Mouse (Mus musculus) kidney, postnatal 36 days (tissue): ENCODE data around the gene Crlf3.
"Not testable (repeated sequence)": the region's sequence is repeated elsewhere in the genome, so short reads cannot be mapped to it uniquely, and the experiment has no call there.

Experiments
- DNase-seq, 2 experiments: peaks; one replicate each; pipeline ENCODE4 v3.0.0; 2021 to 2022; ENCODE audit warnings: mixed read lengths in 2 of 2

Crlf3 gene

DNA sequence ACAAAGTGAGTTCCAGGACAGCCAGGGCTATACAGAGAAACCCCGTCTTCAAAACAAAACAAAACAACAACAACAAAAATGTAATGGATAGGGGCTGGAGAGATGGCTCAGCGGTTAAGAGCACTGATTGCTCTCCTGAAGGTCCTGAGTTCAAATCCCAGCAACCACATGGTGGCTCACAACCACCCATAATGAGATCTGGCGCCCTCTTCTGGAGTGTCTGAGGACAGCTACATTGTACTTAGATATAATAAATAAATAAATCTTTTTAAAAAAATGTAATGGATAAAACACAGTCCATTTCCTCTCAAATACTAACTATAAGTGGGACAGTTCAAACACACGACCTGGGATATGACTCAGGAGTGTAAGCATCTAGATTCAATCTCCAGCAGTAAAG is 14.4 kb downstream of the Crlf3 start:
- peak in 1 of 2 experiments; percentile 54 for DNase-seq

DNA sequence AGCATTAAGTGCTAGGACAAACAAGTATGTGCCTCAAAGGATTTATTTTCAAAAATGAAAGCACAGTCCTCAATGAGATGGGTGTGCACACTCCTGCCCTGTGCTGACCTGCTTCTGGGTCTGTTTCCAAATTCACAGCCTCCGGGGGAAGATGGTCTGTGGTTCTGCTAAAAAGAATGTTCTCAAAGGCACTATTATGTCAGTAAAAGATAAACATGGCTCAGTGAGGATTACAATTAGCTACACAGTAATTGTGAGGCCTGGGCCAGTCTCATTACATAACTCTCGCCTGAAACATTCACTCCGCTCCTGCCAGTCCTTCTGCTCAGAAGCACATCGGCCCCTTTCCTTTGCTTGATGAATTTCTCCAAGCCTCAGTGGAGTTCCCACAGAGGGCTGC is 18.6 kb downstream of the Crlf3 start:
- peak in 1 of 2 experiments; percentile 43 for DNase-seq

DNA sequence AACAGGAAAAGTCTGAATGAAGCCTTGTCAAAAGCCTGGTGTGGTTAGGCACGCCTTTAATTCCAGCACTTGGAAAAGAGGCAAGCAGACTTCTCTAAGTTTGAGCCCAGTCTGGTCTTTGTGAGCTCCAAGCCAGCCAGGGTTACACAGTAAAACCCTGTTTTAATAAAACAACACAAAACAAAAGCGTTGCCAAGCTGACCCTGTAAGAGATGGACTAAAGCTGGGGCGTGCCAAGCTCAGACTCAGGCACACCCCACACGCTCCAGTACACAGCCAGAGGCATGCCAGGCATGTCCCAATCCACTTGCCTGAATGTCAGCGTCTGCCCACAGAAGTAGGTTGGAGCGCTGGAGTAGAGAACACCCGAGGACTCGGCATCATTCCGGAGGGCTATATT is 24.6 kb downstream of the Crlf3 start:
- DNase-seq, result peak; percentile 53 to 63

DNA sequence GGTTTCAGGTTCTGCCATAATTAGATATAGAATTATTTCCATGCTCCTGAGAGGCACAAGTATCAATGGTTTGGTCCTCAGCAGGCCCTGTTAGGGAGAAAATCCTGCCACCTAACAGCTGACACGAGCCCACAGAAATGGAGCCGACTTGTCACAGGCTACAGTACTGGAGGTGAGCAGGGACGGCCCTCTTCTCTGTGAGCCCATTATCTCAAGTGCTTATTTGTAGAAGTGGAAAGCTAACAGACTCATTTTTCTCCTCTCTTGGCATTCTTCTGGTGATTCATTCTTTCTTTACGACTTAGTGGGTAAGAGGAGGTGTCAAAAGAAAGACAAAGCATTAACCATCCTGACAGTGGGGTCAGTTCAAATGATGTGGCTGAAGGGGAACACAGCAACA is 26.1 kb downstream of the Crlf3 start:
- no peak for DNase-seq

DNA sequence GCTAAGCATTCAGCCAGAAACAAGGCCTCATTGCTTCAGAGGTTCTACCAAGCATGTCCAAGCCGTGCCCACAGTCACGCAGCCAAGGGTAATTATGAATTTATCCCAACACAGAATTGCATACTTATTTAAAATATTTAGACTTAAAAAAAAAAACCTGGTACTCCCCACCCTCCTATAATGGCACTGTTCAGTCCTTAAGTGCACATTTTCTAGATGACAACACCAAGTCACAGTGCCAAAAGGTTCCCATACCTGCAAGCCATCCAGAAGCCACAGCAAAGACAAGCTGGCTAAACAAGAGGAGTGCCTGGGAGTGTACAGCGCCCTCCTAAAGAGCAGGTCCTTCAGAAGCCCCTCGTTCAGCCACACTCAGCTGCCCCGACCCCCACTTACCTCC is 27.6 kb downstream of the Crlf3 start:
- no peak for DNase-seq

DNA sequence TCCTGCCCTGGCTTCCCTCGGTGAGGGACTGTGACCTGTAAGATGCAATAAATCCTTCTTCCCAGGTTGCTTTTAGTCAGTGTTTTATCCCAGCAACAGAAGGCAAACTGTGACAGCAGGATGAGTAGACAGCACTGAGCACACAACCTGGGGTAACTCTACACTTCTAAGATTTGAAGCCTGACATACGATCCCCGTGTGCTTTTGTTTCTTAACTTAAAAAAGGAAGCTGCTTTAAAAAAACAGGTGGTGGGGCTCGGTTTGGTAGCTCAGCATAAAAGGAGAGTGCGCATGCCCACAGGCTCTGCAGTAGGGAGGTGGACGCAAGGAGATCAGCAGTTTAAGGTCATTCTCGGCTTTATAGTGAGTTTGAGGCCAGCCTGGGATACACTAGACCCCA is 28.3 kb downstream of the Crlf3 start:
- no peak for DNase-seq

GRCm38 (mm10) chr11:80050088-80050487 is 30.7 kb downstream of the Crlf3 start:
- no peak for DNase-seq

GRCm38 (mm10) chr11:80046856-80047255 is 33.9 kb downstream of the Crlf3 start:
- peak; percentile 36 to 46 for DNase-seq

DNA sequence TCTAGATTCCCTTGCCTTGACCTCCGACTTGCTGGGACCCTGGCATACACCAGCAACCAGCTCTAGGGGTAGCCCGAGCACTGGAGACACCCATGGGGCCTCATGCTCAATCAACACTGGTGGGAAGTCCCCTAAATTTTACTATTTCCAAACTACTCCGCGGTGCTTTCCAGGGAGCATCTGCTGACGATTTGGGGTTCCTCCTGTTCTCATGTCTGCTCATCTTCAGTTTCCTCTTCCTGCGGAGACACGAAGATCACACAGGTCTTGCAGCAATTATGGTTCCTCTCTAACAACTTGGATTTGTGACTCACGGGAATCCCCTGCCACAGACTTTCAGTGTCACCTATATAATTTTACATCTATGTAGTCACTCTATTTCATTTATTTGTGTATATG is 37.4 kb downstream of the Crlf3 start:
- no peak for DNase-seq

DNA sequence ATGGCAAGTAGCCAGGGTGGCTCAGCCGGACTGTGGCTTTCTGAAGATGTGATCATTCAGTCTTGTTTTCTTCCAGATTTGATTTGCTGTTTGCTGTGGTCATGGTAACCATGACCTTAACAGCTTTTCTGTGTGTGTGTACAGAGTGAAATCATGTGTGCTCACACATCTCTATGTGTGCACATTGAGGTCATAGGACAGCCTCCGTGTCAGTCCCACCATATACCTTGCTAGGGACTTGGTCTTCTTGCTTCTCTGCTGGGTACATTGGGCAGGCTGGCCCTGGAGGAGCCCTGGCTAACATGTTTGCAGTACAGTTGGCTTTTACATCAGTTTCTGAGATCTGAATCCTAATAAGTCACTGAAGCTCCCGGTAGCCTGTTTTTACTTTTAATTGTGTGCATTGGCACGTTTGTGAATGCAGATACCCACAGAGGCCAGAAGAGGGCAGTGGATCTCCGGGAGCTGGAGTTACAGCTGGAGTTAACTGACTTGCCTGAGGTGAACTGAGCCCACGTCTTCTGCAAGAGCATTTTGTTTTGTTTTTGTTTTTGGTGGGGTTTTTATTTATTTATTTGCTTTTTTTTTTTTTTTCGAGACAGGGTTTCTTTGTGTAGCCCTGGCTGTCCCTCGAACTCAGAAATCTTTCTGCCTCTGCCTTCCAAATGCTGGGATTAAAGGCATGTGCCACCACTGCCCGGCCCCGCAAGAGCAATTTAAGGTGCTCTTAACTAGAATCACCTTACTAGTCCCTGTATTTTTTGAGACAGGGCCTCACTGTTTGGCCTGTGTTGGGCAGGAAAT is 38.0 kb downstream of the Crlf3 start:
- DNase-seq, result peak; percentile 47 to 69

DNA sequence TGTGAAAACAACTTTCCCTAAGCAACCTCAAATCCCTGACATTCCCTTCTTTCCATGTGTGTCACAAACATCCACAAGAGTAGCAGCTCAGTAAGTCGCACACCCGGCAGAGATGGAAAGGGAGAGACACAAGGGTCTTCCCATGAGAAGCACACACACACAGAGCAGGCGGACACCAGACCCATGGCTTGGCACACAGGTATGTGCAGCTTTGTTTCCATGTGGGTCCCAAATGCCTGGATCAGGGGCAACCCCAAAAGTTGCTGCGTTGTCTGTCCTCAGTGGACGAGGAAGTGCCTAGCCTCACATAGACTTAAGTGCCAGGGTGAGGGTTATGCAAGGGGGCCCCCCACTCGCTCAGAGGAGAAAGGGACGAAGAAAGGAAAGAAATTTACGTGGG is 43.3 kb downstream of the Crlf3 start:
- DNase-seq, result no peak

- no peak for DNase-seq
Measured at GRCm38 (mm10) chr11:80021306-80021705, 59.5 kb downstream of the Crlf3 start.

GRCm38 (mm10) chr11:80019792-80020191 is 61.0 kb downstream of the Crlf3 start:
- DNase-seq, result peak in 1 of 2 experiments; percentile 9

- not testable (repeated sequence) for DNase-seq
Measured at GRCm38 (mm10) chr11:80016533-80016932, 64.3 kb downstream of the Crlf3 start.
